Mouse (Mus musculus): Measurements from ENCODE around the gene Irf2.

- no peak for TF ChIP-seq POLR2A (IDR thresholded peaks at IDR 0.05; ENCODE audit: control insufficient read depth, low read depth, low read length)
- TF ChIP-seq CTCF (IDR thresholded peaks at IDR 0.05; ENCODE audit: control insufficient read depth, insufficient read depth, insufficient replicate concordance, low read depth, low read length) = no peak
Measured at GRCm38 (mm10) chr8:46896704-46897103, 157.2 kb downstream of the Irf2 start.
